Mouse (Mus musculus) leukemia stem cell, adult 10-12 weeks (primary cell): ENCODE results near the gene 1190002N15Rik. TPM values are rescaled to one million over a fixed set of nuclear protein-coding genes. Genes with fewer than 3 reads are reported as not detected.

Source experiments
- polyA plus RNA-seq: library from polyadenylated mRNA; stranded (reverse); fragments of >175 nt; gene quantifications from 2 replicates; pipeline ENCODE4 v1.2.3, GENCODE M21; 2012; ENCODE audit warnings: low replicate concordance

Gene 1190002N15Rik
- polyA plus RNA-seq, result 11.8 and 13.6 TPM in 2 replicates

GRCm38 (mm10) chr9:94537970-94538822 is at the start of gene 1190002N15Rik:
1190002N15Rik (minus strand) TSS chr9:94538081.

Other genes starting within 250 kb of the 1190002N15Rik start
- 0.36 and 0.77 TPM in 2 replicates for gene Slc9a9, start 131.8 kb upstream of the 1190002N15Rik start, polyA plus RNA-seq